Mouse (Mus musculus): ENCODE results near the gene Myrf.

Myrf gene

GRCm38 (mm10) chr19:10240654-10241305, at the start of gene Myrf:
TSS of gene Myrf (minus strand) at chr19:10240748.
- in situ Hi-C loops (cut with MboI; ENCODE audit: low pct_unique_long_range_greater_than_20kb in 1 of 2, low sequenced_read_pairs in 2 of 2, unreplicated experiment in 1 of 2) = no loop called here

DNA sequence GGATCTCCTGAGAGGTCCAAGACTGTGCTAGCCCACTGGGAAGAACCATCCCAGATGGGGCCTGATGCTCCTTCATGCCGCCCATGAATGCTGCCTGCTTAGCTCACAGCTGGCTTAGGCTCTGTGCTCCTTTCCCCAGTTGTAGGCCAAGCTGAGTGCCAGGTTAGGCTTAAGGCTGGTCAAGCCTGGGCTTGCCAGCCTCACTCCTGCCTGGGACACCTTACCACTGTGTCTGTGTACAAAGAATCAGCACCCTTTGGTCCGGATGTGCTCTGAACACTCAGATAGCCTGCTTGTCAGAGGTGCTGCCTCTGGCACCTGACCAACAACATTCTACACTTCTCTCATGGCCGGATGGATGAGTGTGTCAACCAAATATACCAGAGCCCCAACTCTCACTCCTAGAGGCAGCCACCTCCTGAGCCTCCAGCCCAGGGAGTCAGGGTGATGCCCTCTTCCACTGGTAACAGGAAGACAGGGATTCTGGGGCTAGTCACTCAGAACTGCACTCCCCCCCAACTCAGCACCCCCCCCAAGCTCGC, 49.1 kb upstream of the Myrf start:
- in situ Hi-C loops (cut with MboI; ENCODE audit: low pct_unique_long_range_greater_than_20kb in 1 of 2, low sequenced_read_pairs in 2 of 2, unreplicated experiment in 1 of 2) = no loop called here

- in situ Hi-C loops (cut with MboI; ENCODE audit: low pct_unique_long_range_greater_than_20kb in 1 of 2, low sequenced_read_pairs in 2 of 2, unreplicated experiment in 1 of 2) = no loop called here
Observed at GRCm38 (mm10) chr19:10288125-10289040, 47.8 kb upstream of the Myrf start.

GRCm38 (mm10) chr19:10286458-10286872, 45.9 kb upstream of the Myrf start:
- in situ Hi-C loops (cut with MboI; ENCODE audit: low pct_unique_long_range_greater_than_20kb in 1 of 2, low sequenced_read_pairs in 2 of 2, unreplicated experiment in 1 of 2) = no loop called here

DNA sequence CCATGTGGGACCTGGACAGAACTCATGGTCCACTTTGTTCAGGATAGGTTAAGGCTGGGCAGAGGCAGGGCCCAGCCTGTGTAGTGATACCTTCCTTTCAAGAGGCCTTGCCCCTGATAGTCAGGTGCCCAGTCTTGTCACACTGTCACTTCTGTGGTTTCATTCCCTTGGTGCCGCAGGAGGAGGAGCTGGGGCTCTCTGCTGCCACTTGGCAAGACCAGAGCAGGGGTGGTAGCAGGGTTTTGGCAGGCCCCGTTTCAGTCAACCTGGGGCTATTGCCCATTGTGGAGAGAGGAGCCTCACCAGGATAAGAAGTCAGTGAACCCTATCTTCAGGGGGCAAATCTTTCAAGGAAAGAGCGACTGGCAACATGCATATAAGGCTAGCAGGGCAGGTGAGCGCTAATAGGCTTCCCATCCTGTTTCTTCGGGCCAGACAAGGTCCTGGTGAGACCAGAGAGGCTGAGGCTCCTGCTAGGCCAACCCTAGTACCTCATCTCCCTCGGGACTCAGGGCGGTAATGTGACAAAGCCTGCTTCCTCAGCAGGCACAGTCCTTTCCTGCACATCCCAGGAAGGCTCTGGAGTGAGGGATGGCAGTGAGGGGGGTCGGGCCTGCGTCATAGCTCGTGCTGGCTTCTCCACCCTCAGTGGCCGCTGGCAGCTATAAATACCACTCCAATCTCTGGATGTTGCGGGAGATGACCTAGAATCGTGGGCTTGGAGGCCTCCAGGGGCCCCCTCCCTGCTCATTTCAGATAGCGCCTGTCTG, 40.4 kb upstream of the Myrf start:
- in situ Hi-C loops (cut with MboI; ENCODE audit: low pct_unique_long_range_greater_than_20kb in 1 of 2, low sequenced_read_pairs in 2 of 2, unreplicated experiment in 1 of 2) = no loop called here

DNA sequence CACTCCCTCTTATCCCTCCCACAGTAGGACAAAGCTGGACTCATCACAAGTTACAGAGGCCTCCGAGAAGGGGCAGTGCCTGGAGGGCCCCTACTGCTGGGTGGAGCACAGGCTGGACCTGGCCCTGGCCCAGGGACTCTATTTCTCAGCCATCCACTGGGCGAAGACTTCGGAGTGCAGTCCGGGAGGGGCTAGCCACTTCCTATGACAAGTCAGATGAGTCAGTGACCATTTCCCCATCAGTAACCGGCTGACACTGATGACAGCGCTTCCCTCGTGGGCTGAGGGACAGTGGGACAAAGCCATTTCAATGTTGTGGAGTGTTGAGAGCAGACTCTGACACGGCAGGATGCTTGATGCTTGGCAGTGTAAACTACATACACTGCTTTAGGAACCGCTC, 39.1 kb upstream of the Myrf start:
- in situ Hi-C loops (cut with MboI; ENCODE audit: low pct_unique_long_range_greater_than_20kb in 1 of 2, low sequenced_read_pairs in 2 of 2, unreplicated experiment in 1 of 2) = no loop called here

- in situ Hi-C loops (cut with MboI; ENCODE audit: low pct_unique_long_range_greater_than_20kb in 1 of 2, low sequenced_read_pairs in 2 of 2, unreplicated experiment in 1 of 2) = no loop called here
Observed at GRCm38 (mm10) chr19:10278669-10279324, 38.2 kb upstream of the Myrf start.

- in situ Hi-C loops (cut with MboI; ENCODE audit: low pct_unique_long_range_greater_than_20kb in 1 of 2, low sequenced_read_pairs in 2 of 2, unreplicated experiment in 1 of 2) = no loop called here
Observed at GRCm38 (mm10) chr19:10277759-10278158, 37.2 kb upstream of the Myrf start.

DNA sequence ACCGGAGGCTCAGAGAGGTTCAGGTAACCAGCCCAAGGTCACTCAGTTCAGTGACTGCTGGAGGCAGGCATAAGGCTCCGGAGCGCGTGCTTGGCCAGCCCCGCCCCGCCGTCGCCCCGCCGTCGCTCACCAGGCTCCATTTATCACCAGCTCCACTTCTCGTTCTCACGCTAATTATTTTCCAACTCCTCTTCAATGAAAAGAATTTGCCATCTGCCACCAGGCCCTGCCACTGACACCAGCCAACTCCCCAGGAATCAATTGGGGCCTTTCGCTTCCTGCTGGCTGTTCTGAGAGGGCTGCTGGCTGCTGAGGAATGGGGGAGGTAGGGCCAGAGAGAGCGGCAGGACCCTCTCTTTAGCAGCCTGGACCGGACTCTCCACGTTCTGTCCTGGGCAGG, 36.8 kb upstream of the Myrf start:
- in situ Hi-C loops (cut with MboI; ENCODE audit: low pct_unique_long_range_greater_than_20kb in 1 of 2, low sequenced_read_pairs in 2 of 2, unreplicated experiment in 1 of 2) = no loop called here

GRCm38 (mm10) chr19:10276483-10277144, 36.1 kb upstream of the Myrf start:
- in situ Hi-C loops (cut with MboI; ENCODE audit: low pct_unique_long_range_greater_than_20kb in 1 of 2, low sequenced_read_pairs in 2 of 2, unreplicated experiment in 1 of 2) = no loop called here

- in situ Hi-C loops (cut with MboI; ENCODE audit: low pct_unique_long_range_greater_than_20kb in 1 of 2, low sequenced_read_pairs in 2 of 2, unreplicated experiment in 1 of 2) = no loop called here
Observed at GRCm38 (mm10) chr19:10274056-10274455, 33.5 kb upstream of the Myrf start.

DNA sequence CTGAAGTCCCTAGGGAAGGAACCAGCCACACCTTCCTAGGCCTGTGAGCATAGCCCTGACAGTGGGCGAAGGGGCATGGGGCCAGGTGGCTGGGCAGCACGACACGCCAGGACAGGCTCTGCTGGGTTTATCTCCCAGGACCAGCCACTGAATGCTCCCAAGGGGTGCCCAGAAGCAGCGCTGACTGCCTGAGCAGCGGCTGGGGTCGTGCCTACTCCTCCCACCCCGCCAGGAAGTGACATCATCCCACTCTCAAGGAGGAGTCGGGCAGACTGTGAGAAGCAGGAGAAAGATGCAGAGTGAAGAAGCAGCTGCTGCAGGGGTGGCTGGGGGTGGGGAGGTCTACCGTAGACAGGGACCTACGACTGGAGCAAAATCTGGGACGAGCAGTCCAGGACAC, 32.2 kb upstream of the Myrf start:
- in situ Hi-C loops (cut with MboI; ENCODE audit: low pct_unique_long_range_greater_than_20kb in 1 of 2, low sequenced_read_pairs in 2 of 2, unreplicated experiment in 1 of 2) = no loop called here

DNA sequence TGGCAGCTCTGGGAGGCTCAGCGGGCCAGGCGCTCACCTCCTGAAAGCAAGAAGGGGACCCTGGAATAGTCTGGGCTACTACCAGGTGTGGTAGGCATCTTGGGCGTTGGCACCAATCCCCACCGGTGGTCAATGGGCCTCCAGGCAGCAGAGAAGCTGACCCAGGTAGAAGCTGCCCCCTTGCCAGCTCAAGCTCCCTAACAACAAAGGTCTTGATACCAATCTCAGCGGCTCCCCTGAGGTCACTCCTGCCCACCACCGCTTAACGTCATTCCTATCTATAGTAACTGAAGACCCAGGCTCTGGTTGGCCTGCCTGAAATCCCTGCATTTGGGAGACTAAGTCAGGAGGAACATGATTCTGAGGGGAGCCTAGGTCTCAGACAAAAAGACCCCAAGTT, 31.0 kb upstream of the Myrf start:
- in situ Hi-C loops (cut with MboI; ENCODE audit: low pct_unique_long_range_greater_than_20kb in 1 of 2, low sequenced_read_pairs in 2 of 2, unreplicated experiment in 1 of 2) = no loop called here

DNA sequence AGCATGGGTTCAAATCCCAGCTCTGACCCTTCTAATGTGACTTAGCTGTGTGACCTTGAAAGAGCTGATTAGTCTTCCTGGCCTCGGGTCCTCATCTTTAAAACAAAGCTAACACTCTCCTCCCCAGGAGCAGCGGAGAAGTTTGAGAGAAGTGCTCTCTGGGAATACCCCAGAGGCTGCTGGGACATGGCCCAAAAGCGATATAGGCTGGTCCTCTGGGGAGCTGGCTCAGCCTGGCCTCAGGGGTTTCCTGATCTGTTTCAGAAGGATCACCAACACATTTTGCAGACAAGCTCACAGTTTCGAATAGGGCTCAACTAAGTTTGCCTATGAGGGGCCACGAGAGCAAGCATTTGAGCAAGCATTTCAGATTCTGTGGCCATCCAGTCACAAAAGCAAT, 29.8 kb upstream of the Myrf start:
- in situ Hi-C loops (cut with MboI; ENCODE audit: low pct_unique_long_range_greater_than_20kb in 1 of 2, low sequenced_read_pairs in 2 of 2, unreplicated experiment in 1 of 2) = no loop called here

- in situ Hi-C loops (cut with MboI; ENCODE audit: low pct_unique_long_range_greater_than_20kb in 1 of 2, low sequenced_read_pairs in 2 of 2, unreplicated experiment in 1 of 2) = loop anchor here in 1 of 2 experiments (5.0 kb wide), 1 partner anchor 38 kb away; no protein-coding TSS in a partner anchor
Observed at GRCm38 (mm10) chr19:10268851-10269250, 28.3 kb upstream of the Myrf start.

GRCm38 (mm10) chr19:10267953-10268352, 27.4 kb upstream of the Myrf start:
- in situ Hi-C loops (cut with MboI; ENCODE audit: low pct_unique_long_range_greater_than_20kb in 1 of 2, low sequenced_read_pairs in 2 of 2, unreplicated experiment in 1 of 2) = loop anchor here in 1 of 2 experiments (5.0 kb wide), 1 partner anchor 39 kb away; no protein-coding TSS in a partner anchor

DNA sequence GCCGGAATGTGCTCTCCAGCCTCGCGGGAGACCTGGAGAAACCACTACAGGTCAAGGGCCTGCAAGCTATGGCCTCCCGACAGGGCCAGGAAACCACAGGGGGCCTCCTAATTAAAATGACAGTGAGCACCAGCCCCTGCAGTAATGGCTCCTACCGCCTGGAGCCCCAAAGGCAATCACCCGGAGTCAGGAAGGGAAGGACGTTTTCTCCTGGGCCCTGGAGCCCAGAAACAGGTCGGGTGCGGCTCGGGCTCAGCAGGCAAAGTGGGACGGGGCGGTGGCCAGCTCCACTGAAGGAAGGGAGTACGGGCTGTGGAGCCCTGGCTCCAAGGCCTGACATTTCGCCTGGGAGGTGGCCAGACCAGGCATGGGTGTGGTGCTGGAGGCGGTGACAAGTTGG, 26.5 kb upstream of the Myrf start:
- in situ Hi-C loops (cut with MboI; ENCODE audit: low pct_unique_long_range_greater_than_20kb in 1 of 2, low sequenced_read_pairs in 2 of 2, unreplicated experiment in 1 of 2) = loop anchor here in 1 of 2 experiments (5.0 kb wide), 1 partner anchor 40 kb away; no protein-coding TSS in a partner anchor
